Mouse (Mus musculus): Measurements from ENCODE around the gene Nrxn1.
A peak's percentile ranks its signal among the peaks of the same experiment; 100 is the strongest.

Gene Nrxn1

DNA sequence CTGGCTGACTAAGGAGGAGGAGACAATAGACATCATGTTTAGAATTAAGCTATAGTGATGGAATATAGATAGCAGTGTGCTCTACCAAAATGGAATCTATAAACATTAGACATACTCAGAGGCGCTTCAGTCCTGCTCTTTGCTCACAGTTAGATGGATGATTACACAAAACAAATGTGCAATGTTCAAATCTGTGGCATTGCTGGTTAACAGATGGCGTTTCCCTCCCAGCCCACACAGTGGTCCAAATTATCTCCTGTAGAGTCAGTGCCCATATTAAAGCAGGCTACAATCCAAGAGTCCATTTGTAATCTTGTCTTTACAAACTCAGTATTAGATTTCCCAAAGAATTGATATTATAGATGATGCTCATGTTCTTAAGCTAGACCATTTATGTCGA lies 666.9 kb downstream of the Nrxn1 start:
- DNase-seq, result no peak

DNA sequence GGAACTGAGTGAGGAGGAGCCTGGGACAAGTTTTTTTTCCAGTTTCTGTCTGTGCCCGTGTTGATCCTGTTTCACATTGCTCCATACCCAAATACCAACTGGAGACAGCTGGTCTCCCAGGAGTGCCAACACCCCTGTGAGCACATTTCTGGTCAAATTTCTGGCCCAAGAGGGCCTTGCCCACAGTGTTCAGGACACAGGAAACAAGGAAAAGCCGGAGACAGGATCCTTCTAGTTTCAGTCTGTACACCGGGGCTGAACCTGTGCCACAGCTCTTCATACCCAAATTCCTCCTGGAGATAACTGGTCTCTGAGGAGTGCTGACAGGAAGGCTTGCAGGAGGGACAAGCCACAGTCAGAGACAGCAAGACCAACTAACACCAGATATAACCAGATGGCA lies 670.3 kb downstream of the Nrxn1 start:
- no peak for DNase-seq

DNA sequence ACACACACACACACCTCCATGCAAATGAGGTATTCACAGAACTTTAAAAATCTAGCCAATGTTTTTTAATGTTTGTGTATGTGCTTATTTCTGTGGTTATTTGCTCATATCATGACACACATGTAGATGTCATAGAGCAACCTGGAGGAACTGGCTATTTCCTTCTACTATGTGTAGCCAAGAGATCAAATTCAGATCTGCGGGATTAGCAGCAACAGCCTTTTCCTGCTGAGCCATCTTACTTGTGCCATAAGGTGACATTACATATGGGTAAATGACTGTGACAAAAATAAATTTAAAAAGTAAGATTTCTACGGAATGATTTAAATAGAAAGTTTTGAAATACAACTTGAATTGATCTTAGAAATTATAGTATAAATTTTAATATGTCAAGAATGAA lies 672.1 kb downstream of the Nrxn1 start:
- DNase-seq, result no peak

DNA sequence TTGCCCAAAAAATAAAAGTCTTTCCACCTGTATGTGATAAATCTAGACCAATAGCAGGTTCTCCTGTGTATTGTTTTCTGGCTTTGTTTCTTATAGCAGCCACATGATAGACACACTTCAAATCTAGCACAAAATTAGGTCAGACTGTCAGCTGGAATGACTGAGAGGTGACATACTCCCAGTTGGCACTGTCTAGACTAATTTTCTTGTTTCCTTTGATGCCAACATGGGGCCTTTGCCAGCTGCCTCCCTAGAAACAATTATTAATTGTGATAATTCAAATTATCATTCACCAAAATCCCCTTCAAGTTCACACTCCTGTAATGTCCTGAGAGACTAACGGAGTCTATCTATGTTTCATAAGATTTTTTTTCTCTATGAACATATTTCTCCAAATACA lies 673.3 kb downstream of the Nrxn1 start:
- no peak for DNase-seq

DNA sequence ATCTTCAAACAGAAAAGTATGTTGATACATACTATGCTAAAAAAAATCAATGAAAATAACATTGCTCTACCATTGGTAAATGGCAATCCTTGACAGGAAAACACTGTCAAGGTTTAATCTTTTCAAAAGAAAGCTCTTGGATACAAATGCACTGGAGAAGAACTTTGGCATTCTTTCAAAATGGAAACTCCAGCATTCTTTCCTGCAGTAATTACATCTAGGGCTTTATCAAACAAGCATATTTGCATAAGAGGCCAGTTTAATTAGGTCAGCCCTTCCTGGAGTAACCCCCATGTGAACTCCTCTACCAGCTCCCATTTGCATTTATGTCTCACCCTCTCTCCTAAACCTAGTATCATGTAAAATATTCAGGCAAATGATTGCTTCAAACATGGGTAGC lies 696.5 kb downstream of the Nrxn1 start:
- no peak for DNase-seq

DNA sequence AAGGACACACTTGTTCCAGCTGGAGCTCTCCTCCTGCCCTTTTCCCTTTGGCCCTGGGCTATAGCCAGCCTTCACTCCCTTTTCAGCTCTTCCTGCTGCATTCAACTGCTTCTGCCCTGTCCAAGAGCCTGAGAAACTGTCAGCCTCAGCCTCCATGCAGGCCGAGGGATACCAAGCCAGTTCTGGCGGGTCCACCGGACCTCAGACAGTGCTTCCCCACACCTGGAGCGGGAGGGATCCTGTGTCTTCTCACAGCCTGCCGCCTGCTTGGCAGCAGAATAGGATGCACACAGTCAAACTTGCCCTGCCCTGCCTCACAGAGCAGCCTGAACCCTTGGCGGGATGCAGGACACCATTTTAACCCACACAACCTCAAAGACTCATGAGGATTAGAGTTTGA lies 698.3 kb downstream of the Nrxn1 start:
- DNase-seq, result no peak

DNA sequence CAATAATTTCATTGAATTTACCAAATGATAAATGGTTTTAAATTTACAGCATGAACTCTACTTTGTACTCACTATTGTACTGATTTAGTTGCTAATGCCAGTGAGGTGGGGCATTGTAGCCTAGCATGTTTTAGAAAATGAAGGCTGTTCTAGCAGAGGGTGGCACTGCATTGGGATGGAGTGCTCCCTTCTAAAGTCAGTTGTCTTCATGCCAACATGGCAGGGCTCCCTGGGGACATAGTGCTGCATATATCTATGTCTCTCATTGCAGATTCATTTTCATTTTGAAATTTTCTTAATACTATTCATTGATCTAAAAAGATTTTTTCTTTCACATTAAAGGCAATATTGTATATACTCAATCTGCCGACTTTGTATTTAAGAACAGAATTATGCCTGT lies 700.1 kb downstream of the Nrxn1 start:
- no peak for DNase-seq

DNA sequence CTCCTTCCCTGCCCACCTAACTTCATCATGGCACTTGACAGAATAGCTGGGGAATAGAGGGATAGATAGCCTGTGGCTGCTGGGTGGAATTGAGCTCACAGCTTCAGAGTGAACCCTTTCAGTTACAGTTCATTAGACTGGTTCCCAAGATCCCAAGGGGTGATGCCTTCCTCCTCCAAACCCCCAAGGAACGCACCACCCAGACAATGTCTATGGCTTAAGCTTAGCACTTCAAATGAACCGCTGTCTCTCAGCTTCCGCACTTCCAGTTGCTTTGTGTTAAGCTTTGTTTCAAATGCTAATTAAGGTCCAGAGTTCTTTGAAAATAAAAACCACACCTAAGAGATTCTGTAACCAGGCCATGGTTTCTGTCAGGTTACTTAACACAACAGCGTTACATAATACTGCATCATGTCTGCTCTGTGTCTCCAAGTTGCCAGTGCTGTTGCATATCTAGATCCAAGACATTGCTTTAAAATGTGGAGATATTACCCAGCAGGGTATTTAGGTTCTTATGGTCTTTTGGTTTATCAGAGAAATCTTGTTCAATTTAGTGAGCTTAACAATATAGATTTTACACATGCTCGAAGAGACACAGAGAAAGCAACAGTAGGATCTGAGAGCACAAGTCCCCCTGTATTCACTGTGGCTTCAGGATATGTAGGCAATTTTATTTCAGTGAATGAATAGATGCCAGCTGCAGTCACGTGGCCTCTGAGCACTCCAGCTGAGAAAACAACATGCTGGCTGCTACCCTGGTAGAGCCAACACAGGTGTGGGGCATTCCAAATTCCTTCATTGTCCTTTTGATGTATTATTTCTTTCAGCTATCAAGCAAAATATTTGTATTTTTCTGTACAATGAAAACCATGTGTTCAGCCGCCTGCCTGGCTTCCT lies 702.3 kb downstream of the Nrxn1 start:
- no peak for DNase-seq

DNA sequence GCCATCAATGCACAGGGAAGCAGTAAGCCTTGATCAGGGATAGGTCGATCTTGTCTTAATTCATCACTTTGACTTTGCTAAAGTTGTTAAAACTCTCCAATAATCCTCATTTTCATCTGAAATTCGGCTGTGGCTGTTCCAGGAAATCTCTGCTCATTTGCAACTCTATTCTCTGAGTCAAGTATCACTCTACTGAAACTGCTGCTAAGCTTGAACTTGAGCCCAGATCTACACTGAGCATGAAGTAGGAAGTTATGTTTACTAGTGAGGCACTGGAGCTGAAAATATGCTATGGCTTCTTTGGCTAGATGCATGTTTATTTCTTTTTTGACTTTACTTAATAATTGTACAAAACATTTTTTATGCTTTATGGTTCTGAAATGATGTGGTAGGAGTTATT lies 708.0 kb downstream of the Nrxn1 start:
- no peak for DNase-seq

DNA sequence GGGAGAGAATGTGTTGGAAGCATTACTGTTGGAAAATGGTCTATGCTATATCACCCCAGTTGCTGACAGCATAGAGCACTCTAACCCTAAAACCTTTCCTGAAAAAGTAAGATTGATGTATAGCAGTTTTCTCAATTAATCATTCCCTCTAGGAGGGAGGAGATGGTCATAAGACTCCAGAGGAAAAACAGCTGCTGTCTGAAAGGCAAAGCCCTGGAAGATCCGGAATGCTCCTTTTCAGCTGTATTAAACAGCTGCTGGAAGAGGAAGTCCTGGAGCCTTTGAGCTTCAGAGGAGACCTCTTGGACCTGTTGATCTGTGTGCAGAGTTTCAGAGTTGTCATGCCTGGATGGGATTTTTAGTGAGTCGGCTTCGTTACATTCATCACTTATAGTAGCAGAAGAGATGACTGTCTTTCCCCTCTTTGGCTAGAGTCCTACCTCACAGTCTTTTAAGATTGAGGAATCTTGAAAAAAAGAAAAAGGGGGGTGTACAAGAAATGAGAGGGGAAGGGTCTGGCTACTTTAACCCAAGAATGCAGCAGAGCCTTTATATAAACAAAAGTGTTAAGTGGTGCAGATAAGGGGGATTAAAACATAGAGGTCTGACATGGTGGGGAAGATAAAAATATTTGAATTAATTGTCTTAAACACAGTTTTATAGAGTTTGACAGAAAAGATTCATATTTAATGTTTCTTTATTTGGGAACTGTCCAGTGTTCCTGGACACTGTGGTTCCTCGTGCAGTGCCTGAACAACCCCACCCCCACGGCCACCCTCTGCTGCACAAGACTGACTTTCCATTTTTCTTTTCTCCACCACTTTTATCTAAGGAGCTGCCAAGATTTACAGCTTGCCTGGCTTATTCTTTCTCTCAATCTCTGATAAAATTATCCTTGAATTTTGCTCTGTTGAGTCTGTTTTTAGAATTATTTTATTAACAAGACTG lies 710.1 kb downstream of the Nrxn1 start:
- DNase-seq, result peak; percentile 16

DNA sequence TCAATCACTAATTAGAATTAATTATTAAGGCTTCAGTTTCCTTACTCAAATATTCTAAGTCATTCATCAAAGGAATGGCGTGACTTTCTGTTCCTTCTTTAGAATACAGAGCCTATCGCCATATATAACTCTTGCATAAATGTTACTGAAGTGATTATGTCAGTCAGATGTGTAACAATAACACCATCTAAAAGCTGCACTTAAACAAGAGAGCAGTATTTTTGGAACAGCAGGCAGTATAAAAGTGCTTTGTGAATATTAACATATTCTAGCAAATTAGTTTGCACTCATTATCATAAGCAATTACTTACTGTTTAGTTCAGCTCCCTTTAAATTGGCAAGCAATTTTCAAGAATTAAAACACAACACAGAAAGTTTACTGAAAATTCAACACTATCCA lies 716.3 kb downstream of the Nrxn1 start:
- DNase-seq, result no peak

DNA sequence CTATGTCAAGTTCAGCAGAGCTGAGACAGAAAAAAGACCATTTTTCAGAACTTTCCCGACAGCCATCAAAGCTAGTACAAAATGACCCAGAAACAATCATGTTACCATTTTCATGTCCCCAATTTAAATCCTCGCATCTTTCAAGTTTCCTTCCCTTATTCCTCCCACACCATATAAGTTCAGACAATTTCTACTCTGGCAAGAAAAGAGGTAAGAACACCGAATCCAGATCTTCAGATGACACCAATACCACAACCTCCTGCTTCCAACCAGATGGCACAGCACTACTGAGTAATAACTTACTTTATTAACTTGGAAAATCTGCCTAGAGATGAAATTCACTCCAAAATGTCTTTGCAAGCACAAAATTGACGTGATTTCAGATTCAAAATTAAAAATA lies 730.7 kb downstream of the Nrxn1 start:
- DNase-seq, result no peak

DNA sequence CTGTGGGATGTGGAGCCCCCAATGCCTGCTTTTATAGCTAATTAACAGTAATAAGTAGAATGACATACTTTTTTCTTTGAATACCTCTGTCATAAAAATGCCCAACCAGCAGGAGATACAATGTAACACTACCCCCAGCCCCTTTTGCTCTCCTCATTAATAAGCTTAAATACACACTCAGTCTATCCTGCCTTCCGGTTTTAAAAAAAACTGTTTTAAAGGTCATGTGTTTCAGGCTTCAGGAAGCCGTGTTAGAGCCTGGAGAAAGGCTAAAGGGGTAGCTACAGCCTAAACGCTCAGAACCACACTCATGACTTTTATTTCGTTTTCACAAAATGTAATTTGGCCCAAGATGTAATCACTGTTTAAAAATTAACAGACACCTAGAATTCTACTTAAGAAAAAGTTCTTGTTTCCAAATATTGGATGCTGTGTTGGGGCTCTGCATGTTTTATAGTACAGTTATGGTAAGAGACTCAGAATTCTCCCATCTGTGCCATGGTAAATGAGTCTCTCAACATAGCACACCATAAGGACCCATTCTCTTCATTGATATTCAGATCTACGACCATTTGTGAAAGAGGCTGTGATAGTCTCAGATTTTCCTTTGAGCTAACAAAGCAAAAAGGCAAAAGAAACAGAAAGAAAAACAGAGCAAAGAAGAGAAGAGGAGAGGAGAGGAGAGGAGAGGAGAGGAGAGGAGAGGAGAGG lies 743.3 kb downstream of the Nrxn1 start:
- DNase-seq, result no peak

DNA sequence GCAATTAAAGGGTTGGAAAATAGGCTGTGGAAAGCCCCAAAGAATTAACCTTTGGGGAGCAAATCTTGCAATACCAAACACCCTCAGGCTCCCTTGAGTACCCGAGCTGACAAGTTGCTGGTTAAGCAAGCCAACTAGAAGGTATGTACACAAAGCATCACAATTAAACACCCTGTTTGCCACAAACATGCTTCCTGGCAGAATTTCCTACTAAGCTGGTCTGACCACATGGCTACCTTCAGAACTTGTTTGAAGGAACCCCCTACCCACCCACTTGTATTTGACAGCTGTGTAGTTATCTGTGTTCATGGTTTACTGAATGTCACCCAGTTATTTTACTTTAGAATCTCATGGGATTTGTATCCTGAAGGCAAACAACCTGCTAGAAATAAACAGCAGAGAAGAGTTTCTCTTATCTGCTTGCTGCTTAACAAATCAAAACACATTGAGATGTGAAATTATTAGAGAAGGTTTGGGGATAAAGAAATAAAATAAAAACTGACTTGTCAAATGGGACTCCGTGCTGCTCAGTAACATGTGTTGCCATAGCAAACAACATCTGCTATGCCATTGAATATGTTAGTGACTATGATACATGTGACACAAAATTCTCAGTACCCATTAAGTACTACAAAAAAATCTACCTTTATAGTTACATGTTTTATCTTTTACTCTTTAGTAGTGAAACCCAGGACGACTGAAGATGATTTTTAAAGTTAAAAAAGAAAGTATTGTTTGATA lies 746.0 kb downstream of the Nrxn1 start:
- no peak for DNase-seq

DNA sequence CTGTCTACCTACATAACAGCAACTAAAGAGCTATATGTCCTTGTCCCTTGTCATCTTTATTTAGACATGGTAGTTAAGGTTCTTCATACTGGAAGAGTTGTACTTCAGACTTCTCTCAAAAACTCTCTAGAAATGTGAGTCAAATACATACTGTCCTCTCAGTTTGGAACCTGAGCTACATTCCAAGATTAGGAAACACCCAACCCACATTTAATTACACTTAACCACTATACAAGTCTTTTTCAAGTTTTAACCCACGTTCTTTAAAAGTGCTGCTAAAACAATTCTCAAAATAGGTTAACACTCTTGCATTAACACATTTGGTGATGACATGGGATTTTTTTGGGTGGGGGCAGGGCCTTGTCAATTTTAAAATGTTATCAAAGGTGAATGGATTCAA lies 759.4 kb downstream of the Nrxn1 start:
- DNase-seq, result no peak

DNA sequence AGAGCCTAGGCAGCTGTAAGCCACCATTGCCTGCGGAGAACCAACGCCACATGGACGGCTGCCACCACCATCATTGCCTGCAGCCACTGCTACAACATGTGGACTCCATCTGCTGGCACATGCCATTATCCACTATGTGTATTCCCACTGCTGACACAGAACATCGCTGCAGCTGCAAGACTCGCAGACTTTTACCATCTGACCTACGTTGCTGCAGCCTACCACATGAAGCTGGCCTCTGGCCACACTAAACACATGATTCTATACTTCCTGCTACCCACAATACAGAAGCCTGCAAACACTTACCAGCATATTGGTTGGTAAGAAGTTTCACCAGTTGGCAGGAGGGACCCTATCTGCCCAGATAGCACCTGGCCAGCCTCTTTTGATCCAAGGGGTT lies 769.2 kb downstream of the Nrxn1 start:
- no peak for DNase-seq

DNA sequence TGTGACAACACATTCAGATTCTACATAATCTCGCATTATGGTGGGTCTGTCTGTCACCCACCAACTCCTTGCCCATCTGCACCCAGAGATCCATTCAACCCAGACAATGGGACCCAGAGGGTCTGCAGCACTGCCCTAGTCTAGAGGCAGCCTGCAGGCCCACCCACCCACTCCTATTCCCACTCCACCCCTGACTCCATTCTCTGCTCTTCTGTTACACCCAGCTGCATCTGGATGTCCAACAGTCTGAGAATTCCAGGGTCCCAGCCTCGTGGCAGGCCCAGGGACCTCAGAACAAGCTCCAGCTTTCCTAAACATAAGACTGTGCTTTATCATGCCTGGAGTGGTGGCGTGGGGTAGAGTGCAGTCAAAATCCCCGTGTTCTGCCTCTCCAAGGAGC lies 820.6 kb downstream of the Nrxn1 start:
- no peak for DNase-seq

DNA sequence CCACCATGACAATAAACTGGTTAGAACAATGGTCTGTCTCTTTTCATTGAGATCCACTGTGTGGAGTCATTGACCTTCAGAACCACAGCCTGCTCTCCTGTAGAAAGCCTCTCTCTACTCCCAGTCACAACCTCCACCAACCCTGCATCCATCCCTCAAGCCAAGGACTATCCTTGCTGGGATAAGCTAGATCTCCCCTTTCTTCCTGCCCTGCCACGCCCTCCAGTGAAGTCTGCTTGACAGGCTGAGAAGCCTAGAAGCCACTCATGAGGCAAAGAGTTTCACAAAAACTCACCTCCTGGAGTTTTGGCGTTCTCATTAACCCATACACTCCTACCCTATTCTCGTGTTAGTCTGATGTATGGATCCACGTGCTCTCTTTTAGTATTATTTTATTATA lies 821.7 kb downstream of the Nrxn1 start:
- no peak for DNase-seq

DNA sequence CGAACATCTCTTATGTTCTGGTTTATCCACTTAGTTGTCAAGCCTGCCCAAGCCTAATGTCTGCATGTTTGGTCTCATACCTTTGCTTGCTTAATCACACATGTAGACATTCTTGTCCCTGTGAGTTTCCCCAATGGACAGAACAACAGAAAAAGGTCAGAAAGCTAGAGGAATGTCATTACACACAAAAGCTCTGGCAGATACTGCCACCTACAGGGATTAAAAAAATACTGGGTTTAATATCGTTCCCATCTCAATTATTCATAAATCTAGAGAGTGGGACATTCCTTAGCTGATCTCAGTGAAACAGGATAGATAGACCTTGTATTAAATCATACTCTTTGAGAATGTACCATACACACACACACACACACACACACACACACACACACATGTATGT lies 823.7 kb downstream of the Nrxn1 start:
- no peak for DNase-seq

DNA sequence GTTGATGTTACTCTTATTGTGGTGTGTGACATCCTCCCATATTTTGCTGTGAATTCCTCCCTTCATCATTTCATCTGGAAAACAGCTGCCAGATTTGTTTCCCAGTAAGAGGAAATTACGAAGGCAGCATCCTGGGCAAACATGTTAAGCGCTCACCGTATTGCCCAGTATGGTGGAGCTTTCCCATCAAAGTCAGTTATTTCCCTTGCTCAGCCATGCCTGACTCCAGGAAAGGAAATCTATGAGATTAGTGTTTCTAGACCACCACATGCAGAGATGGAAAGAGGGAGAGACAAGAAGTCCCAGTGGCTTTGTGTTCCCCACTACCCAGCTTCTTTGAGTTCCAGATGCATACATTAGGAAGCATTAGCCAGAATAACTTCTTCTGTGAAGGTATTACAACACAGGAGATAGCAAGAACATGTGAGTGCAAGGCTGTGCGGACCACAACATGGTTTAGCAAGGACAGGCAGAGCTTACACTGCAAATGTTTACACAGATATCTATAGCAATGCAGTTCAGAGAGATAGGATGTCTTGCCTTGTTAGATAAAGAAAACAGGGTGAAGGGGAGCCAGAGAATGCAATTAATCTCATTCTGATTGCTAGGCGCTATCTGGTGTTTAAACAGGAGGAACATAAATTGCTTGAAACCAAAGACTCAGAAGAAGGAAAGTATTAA lies 839.3 kb downstream of the Nrxn1 start:
- DNase-seq, result no peak

DNA sequence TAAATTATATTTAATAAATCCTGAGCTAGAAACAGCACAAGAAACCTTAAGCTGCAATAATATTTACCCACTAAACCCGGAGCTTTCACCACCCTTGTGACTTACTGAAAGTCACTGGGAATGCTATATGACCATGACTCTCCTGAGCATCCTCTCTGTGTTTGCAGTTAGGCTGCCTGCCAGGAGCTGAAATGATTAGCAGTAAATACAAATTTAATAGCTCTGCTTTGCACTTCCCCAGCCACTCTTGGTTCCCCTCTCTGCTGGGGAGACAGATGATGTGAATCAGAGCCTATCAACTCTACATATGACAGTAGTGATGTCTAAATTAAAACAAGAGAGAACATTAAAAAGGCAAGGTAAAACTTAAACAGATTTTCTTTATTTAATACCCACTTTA lies 840.7 kb downstream of the Nrxn1 start:
- DNase-seq, result no peak
